Mouse (Mus musculus) telencephalon, adult 2 months (tissue): ENCODE results near the gene Cog4.
"Not testable (repeated sequence)": the region's sequence is repeated elsewhere in the genome, so short reads cannot be mapped to it uniquely, and the experiment has no call there.

Experiments
- DNase-seq: peaks from one replicate; pipeline ENCODE4 v3.0.0-alpha.2; 2011; ENCODE audit warnings: low read depth, low spot score

Gene Cog4

GRCm38 (mm10) chr8:110921492-110922230 is 75.3 kb downstream of the Cog4 start:
- DNase-seq: no peak

GRCm38 (mm10) chr8:110925691-110926140 is 79.3 kb downstream of the Cog4 start:
- DNase-seq: no peak

- no peak for DNase-seq
Measured at GRCm38 (mm10) chr8:110926690-110927089, 80.3 kb downstream of the Cog4 start.

GRCm38 (mm10) chr8:110928435-110928834 is 82.0 kb downstream of the Cog4 start:
- no peak for DNase-seq

- DNase-seq: no peak
Measured at GRCm38 (mm10) chr8:110929066-110929465, 82.7 kb downstream of the Cog4 start.

- DNase-seq: not testable (repeated sequence)
Measured at GRCm38 (mm10) chr8:110929672-110930071, 83.3 kb downstream of the Cog4 start.

- no peak for DNase-seq
Measured at GRCm38 (mm10) chr8:110931176-110931939, 85.0 kb downstream of the Cog4 start.
